Mouse (Mus musculus) E14TG2a.4 (cell line): ENCODE data around the gene Iqgap2.
A peak's percentile ranks its signal among the peaks of the same experiment; 100 is the strongest.

Source experiments
- H3K27me3 ChIP-seq: 2 replicates; pipeline ENCODE4 v1.6.1; 2014; ENCODE audit warnings: low read length, control low read depth; ENCODE audit not compliant: insufficient read depth
- H3K36me3 ChIP-seq: 2 replicates; pipeline ENCODE4 v1.6.1; 2014; ENCODE audit warnings: low read length, control low read depth; ENCODE audit not compliant: insufficient read depth
- H3K4me1 ChIP-seq: replicated peaks from 2 replicates; pipeline ENCODE4 v1.6.1; 2014; ENCODE audit warnings: low read depth, low read length, control low read depth
- H3K4me3 ChIP-seq: replicated peaks from 2 replicates; pipeline ENCODE4 v1.5.1; 2014; ENCODE audit warnings: mild to moderate bottlenecking, low read length
- H3K9me3 ChIP-seq: 2 replicates; pipeline ENCODE4 v1.6.1; 2014; ENCODE audit warnings: low read length, control low read depth
- CTCF ChIP-seq: conservative IDR thresholded peaks from 2 replicates; pipeline ENCODE4 v1.5.1; 2014; ENCODE audit warnings: low read length
- NANOG ChIP-seq: IDR thresholded peaks from 2 replicates; pipeline ENCODE4 v1.6.1; 2014; ENCODE audit warnings: borderline replicate concordance, low read length, mixed read lengths
- POU5F1 ChIP-seq: IDR thresholded peaks from 2 replicates; pipeline ENCODE4 v1.6.1; 2014; ENCODE audit warnings: low read length, borderline replicate concordance

Gene Iqgap2

GRCm38 (mm10) chr13:95902696-95903095, 11.0 kb upstream of the Iqgap2 start:
- Histone ChIP-seq H3K4me3 (no peak overlapping the region), H3K36me3 (no peaks in the 10 kb centered on the region), H3K9me3 (peaks cover 7% of the 10 kb centered on the region; the same call in 1 of the 2 replicates), H3K4me1 (peaks cover 7% of the 10 kb centered on the region), H3K27me3 (0 out of 2 replicates have a peak, but pooled peaks cover under 1% of the 10 kb centered on the region)
- TF ChIP-seq NANOG (no peak), POU5F1 (no peak), CTCF (no peak)

- no peaks in the 10 kb centered on the region for H3K9me3 ChIP-seq
- H3K36me3 ChIP-seq, result no peaks in the 10 kb centered on the region
- no peaks in the 10 kb centered on the region for H3K27me3 ChIP-seq
- TF ChIP-seq POU5F1, result no peak
- no peak for TF ChIP-seq NANOG
- TF ChIP-seq CTCF, result no peak
- no peak overlapping the region for H3K4me3 ChIP-seq
- peaks cover 7% of the 10 kb centered on the region for H3K4me1 ChIP-seq
Observed at GRCm38 (mm10) chr13:95899885-95900650, 8.3 kb upstream of the Iqgap2 start.

GRCm38 (mm10) chr13:95896501-95896900, 4.8 kb upstream of the Iqgap2 start:
- Histone ChIP-seq H3K4me1 (peaks cover 17% of the 10 kb centered on the region), H3K36me3 (no peaks in the 10 kb centered on the region), H3K27me3 (peaks cover 8% of the 10 kb centered on the region; the same call in 1 of the 2 replicates), H3K9me3 (no peaks in the 10 kb centered on the region), H3K4me3 (no peak overlapping the region)
- TF ChIP-seq NANOG, result no peak
- no peak for TF ChIP-seq CTCF
- TF ChIP-seq POU5F1, result no peak

GRCm38 (mm10) chr13:95893166-95893565, 1.4 kb upstream of the Iqgap2 start:
- Histone ChIP-seq H3K27me3 (peaks cover 25% of the 10 kb centered on the region), H3K4me3 (no peak overlapping the region), H3K36me3 (no peaks in the 10 kb centered on the region), H3K4me1 (peaks cover 24% of the 10 kb centered on the region), H3K9me3 (no peaks in the 10 kb centered on the region)
- TF ChIP-seq NANOG (no peak), POU5F1 (no peak), CTCF (no peak)

GRCm38 (mm10) chr13:95892611-95893145, 956 bp upstream of the Iqgap2 start:
- Histone ChIP-seq H3K36me3 (no peaks in the 10 kb centered on the region), H3K9me3 (no peaks in the 10 kb centered on the region), H3K4me1 (peaks cover 24% of the 10 kb centered on the region), H3K27me3 (peaks cover 25% of the 10 kb centered on the region), H3K4me3 (peak overlapping the region; percentile 94)
- TF ChIP-seq POU5F1 (no peak), NANOG (no peak), CTCF (no peak)

GRCm38 (mm10) chr13:95891926-95892610, 346 bp upstream of the Iqgap2 start:
- Histone ChIP-seq H3K4me1 (peaks cover 24% of the 10 kb centered on the region), H3K9me3 (no peaks in the 10 kb centered on the region), H3K36me3 (no peaks in the 10 kb centered on the region), H3K27me3 (peaks cover 25% of the 10 kb centered on the region), H3K4me3 (peak overlapping the region; percentile 94)
- TF ChIP-seq CTCF (no peak; the same call in 1 of the 2 replicates), NANOG (no peak), POU5F1 (no peak)

- H3K4me1 ChIP-seq, result peaks cover 24% of the 10 kb centered on the region
- H3K4me3 ChIP-seq, result peak overlapping the region; percentile 94
- H3K9me3 ChIP-seq, result no peaks in the 10 kb centered on the region
- H3K27me3 ChIP-seq, result peaks cover 25% of the 10 kb centered on the region
- no peaks in the 10 kb centered on the region for H3K36me3 ChIP-seq
- peak; percentile 29; the same call in 1 of the 2 replicates for TF ChIP-seq CTCF
- no peak for TF ChIP-seq POU5F1
- TF ChIP-seq NANOG, result no peak
Observed at GRCm38 (mm10) chr13:95890851-95891471, 761 bp downstream of the Iqgap2 start.

GRCm38 (mm10) chr13:95889981-95890545, 1.7 kb downstream of the Iqgap2 start:
- H3K4me1 ChIP-seq, result peaks cover 24% of the 10 kb centered on the region
- peaks cover 25% of the 10 kb centered on the region for H3K27me3 ChIP-seq
- H3K9me3 ChIP-seq, result no peaks in the 10 kb centered on the region
- TF ChIP-seq CTCF (no peak), POU5F1 (no peak), NANOG (no peak)
- no peaks in the 10 kb centered on the region for H3K36me3 ChIP-seq
- no peak overlapping the region for H3K4me3 ChIP-seq
